Mouse (Mus musculus): ENCODE measurements at regions not wholly inside any gene's neighbourhood (a gene's known extent, or its start where the extent isn't known, plus 50 kb on each side); places are given as distances from the start of the nearest gene placed in this dataset.
"Not testable (repeated sequence)": the region's sequence is repeated elsewhere in the genome, so short reads cannot be mapped to it uniquely, and the experiment has no call there.

- peak; percentile 52 for DNase-seq (ENCODE audit: low spot score)
These were observed 148.8 kb upstream of the Hes1 start for GRCm38 (mm10) chr16:29915346-29915745.

GRCm38 (mm10) chr16:29917989-29918388, 146.2 kb upstream of the Hes1 start:
- no peak for DNase-seq (ENCODE audit: low spot score)

- no peak for DNase-seq (ENCODE audit: low spot score)
These were observed 145.8 kb upstream of the Hes1 start for GRCm38 (mm10) chr16:29918396-29918795.

GRCm38 (mm10) chr16:29920940-29921339, 143.2 kb upstream of the Hes1 start:
- DNase-seq (ENCODE audit: low spot score): no peak

- DNase-seq (ENCODE audit: low spot score): no peak
These were observed 142.8 kb upstream of the Hes1 start for GRCm38 (mm10) chr16:29921385-29921784.

GRCm38 (mm10) chr16:29927276-29927675, 136.9 kb upstream of the Hes1 start:
- not testable (repeated sequence) for DNase-seq (ENCODE audit: low spot score)

- no peak for DNase-seq (ENCODE audit: low spot score)
These were observed 135.9 kb upstream of the Hes1 start for GRCm38 (mm10) chr16:29928291-29928690.

- no peak for DNase-seq (ENCODE audit: low spot score)
These were observed 132.3 kb upstream of the Hes1 start for GRCm38 (mm10) chr16:29931746-29932351.

- DNase-seq (ENCODE audit: low spot score): no peak
These were observed 129.5 kb upstream of the Hes1 start for GRCm38 (mm10) chr16:29934649-29935048.

GRCm38 (mm10) chr16:29938700-29939099, 125.5 kb upstream of the Hes1 start:
- no peak for DNase-seq (ENCODE audit: low spot score)

GRCm38 (mm10) chr16:29939331-29939850, 124.8 kb upstream of the Hes1 start:
- DNase-seq (ENCODE audit: low spot score): no peak

GRCm38 (mm10) chr16:29939869-29940707, 124.1 kb upstream of the Hes1 start:
- no peak for DNase-seq (ENCODE audit: low spot score)

- no peak for DNase-seq (ENCODE audit: low spot score)
These were observed 122.1 kb upstream of the Hes1 start for GRCm38 (mm10) chr16:29942111-29942510.

- peak; percentile 52 for DNase-seq (ENCODE audit: low spot score)
These were observed 120.0 kb upstream of the Hes1 start for GRCm38 (mm10) chr16:29943963-29944860.

GRCm38 (mm10) chr16:29944966-29945365, 119.2 kb upstream of the Hes1 start:
- no peak for DNase-seq (ENCODE audit: low spot score)

- no peak for DNase-seq (ENCODE audit: low spot score)
These were observed 118.8 kb upstream of the Hes1 start for GRCm38 (mm10) chr16:29945376-29945890.

GRCm38 (mm10) chr16:29945891-29946598, 118.1 kb upstream of the Hes1 start:
- peak; percentile 76 for DNase-seq (ENCODE audit: low spot score)

GRCm38 (mm10) chr16:29946966-29947365, 117.2 kb upstream of the Hes1 start:
- peak; percentile 63 for DNase-seq (ENCODE audit: low spot score)

GRCm38 (mm10) chr16:29947670-29948069, 116.5 kb upstream of the Hes1 start:
- no peak for DNase-seq (ENCODE audit: low spot score)

GRCm38 (mm10) chr16:29950136-29950535, 114.0 kb upstream of the Hes1 start:
- no peak for DNase-seq (ENCODE audit: low spot score)

- DNase-seq (ENCODE audit: low spot score): no peak
These were observed 113.4 kb upstream of the Hes1 start for GRCm38 (mm10) chr16:29950791-29951190.

All from testis, postnatal 10 days (tissue).